Mouse (Mus musculus) embryonic facial prominence, embryonic 15.5 days (tissue): ENCODE results near the gene Pla2g6. TPM values are rescaled to one million over a fixed set of nuclear protein-coding genes. Genes with fewer than 3 reads are reported as not detected.

Experiments
- ATAC-seq: fragments of 200-750 bp; cut with Nextera tagmentation; 2 replicates; pipeline ENCODE4 v1.8.0; 2017; ENCODE audit warnings: low read depth, moderate TSS enrichment; ENCODE audit not compliant: insufficient number of reproducible peaks, low FRiP score, low TSS enrichment
- H3K27ac ChIP-seq: fragments of 300-500 bp; sonication (generic); replicated peaks from 2 replicates; pipeline ENCODE4 v1.5.1; 2015; ENCODE audit warnings: mild to moderate bottlenecking, inconsistent platforms
- H3K27me3 ChIP-seq: fragments of 300-500 bp; sonication (generic); 2 replicates; pipeline ENCODE4 v1.6.1; 2015; ENCODE audit warnings: inconsistent platforms
- H3K36me3 ChIP-seq: fragments of 300-500 bp; sonication (generic); 2 replicates; pipeline ENCODE4 v1.6.1; 2015; ENCODE audit warnings: mild to moderate bottlenecking, inconsistent platforms
- H3K4me1 ChIP-seq: fragments of 300-500 bp; sonication (generic); 2 replicates; pipeline ENCODE4 v1.6.1; 2015; ENCODE audit warnings: inconsistent platforms
- H3K4me2 ChIP-seq: fragments of 300-500 bp; sonication (generic); replicated peaks from 2 replicates; pipeline ENCODE4 v1.6.1; 2015; ENCODE audit warnings: mild to moderate bottlenecking, inconsistent platforms
- H3K4me3 ChIP-seq: fragments of 300-500 bp; sonication (generic); replicated peaks from 2 replicates; pipeline ENCODE4 v1.5.1; 2015; ENCODE audit warnings: mild to moderate bottlenecking, inconsistent platforms
- H3K9ac ChIP-seq: fragments of 300-500 bp; sonication (generic); 2 replicates; pipeline ENCODE4 v1.6.1; 2015; ENCODE audit warnings: inconsistent platforms
- H3K9me3 ChIP-seq: fragments of 300-500 bp; sonication (generic); replicated peaks from 2 replicates; pipeline ENCODE4 v1.6.1; 2016; ENCODE audit warnings: inconsistent platforms
- WGBS: fragments of 180-500 bp; shearing (Covaris S2); methylation state at CpG from one replicate; pipeline ENCODE4 v1.1.7; 2015; 5-methylcytosine and 5-hydroxymethylcytosine counted together
- polyA plus RNA-seq: library from polyadenylated mRNA; unstranded; fragments of >200 nt; fragmentation: Nextera tagmentation; extraction: Ambion mirVana; gene quantifications from 2 replicates; pipeline ENCODE4 v1.2.1, GENCODE M21; 2015

Gene Pla2g6
- polyA plus RNA-seq, 1 experiment from 2014 or later = 17.0 TPM

DNA sequence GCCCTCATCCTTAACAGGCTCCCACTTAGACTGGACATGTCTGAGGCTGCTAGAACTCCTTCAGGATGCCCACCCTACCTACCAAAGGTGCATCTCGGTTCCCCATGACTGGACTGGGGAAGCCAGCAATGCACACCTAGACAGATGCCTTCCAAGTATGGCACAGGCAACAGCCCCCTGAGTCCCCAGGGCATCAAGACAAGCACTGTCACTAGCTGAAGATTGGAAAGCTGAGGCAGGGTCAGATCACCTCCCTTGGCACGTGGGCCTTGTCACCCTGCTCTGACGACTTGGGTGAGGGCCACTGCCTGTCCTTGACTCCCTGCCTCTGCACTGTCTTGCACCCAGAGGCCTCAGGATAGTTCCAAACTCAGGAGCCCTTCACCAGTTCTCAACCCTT is 39.8 kb downstream of the Pla2g6 start:
- Histone ChIP-seq H3K36me3 (peaks cover 9% of the 10 kb centered on the region; the same call in 1 of the 2 replicates), H3K27ac (no peak overlapping the region), H3K27me3 (no peaks in the 10 kb centered on the region), H3K4me2 (no peak overlapping the region), H3K4me1 (no peaks in the 10 kb centered on the region), H3K9ac (no peak overlapping the region), H3K4me3 (no peak overlapping the region), H3K9me3 (no peaks in the 10 kb centered on the region)
- WGBS = 73% methylated on average over 3 of the region's 3 CpGs
- no peak for ATAC-seq

DNA sequence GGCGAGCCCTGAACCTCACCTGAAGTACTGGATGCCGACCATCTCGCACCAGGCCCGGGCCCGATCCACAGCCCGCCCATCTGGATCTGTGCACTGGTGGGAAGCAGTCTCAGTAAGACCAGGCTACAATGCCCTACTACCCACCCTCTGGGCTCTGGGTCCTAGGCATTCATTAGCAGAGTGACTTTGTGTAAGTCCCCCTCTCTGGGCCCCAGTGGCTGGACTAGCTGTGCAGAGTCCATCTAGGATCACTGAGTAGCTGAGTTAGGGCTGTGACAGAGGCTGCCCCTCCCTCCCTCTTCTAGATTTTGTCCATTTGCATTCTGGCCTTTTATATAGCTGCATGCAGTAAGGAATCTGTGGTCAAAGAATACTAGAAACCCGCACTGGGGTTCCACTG is 41.1 kb downstream of the Pla2g6 start:
- peaks cover 9% of the 10 kb centered on the region; the same call in 1 of the 2 replicates for H3K36me3 ChIP-seq
- ATAC-seq = no peak
- 89% methylated on average over 7 of the region's 7 CpGs for WGBS

DNA sequence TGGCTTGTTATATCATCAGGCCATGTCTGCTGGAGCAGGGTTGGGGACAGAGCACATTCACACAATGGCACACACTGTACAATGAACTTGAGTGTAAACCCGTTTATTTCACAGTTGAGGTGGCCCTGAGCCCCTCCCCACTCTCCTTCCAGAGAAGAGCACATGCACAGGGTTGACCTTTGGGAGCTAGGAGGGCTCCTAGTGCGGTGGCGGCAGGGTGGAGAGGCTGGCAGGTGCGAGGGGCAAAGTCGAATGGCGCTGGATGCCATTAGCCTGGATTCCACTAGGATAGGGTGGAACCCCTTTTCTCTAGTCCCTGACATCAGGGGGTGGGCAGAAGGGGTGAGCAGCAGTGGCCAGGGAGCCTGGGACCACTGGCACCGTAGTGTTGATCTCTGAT is 42.0 kb downstream of the Pla2g6 start:
- H3K4me2 ChIP-seq = no peak overlapping the region
- H3K27me3 ChIP-seq = no peaks in the 10 kb centered on the region
- no peak for ATAC-seq
- H3K36me3 ChIP-seq = peaks cover 9% of the 10 kb centered on the region; the same call in 1 of the 2 replicates
- no peak overlapping the region for H3K27ac ChIP-seq
- WGBS = 87% methylated on average over 7 of the region's 7 CpGs
- no peaks in the 10 kb centered on the region for H3K9me3 ChIP-seq
- H3K4me1 ChIP-seq = no peaks in the 10 kb centered on the region
- H3K9ac ChIP-seq = no peak overlapping the region
- no peak overlapping the region for H3K4me3 ChIP-seq

More for the DNA sequence above, 41.1 kb downstream of the Pla2g6 start:
- Histone ChIP-seq H3K4me3 (no peak overlapping the region), H3K27me3 (no peaks in the 10 kb centered on the region), H3K4me2 (no peak overlapping the region), H3K4me1 (no peaks in the 10 kb centered on the region), H3K9ac (no peak overlapping the region), H3K9me3 (no peaks in the 10 kb centered on the region), H3K27ac (no peak overlapping the region)

DNA sequence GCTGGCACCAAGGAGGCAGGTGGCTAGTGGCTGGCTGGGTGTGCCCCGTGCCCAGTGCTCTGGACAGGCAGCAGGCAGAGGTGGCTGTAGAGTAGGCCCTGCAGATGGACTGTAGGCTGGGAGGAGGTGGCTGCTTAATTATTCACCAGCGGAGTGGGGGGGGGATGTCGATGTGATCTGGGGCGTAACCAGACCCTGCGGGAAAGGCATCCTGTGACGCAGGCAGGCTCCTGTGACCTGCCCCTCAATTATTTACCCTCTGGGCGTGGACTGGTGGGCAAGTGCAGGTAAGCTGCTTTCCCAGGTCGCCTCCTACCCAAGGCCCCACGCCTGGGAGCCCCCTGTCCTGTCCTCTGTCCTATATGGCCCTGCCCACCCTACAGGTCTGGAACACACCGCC is 42.8 kb downstream of the Pla2g6 start, which contains the start of gene Baiap2l2:
Baiap2l2 (minus strand) TSS at position 139 of the 400 bp plus-strand sequence.
- WGBS = 54% methylated on average over 10 of the region's 10 CpGs
- H3K27me3 ChIP-seq = no peaks in the 10 kb centered on the region
- no peak for ATAC-seq

DNA sequence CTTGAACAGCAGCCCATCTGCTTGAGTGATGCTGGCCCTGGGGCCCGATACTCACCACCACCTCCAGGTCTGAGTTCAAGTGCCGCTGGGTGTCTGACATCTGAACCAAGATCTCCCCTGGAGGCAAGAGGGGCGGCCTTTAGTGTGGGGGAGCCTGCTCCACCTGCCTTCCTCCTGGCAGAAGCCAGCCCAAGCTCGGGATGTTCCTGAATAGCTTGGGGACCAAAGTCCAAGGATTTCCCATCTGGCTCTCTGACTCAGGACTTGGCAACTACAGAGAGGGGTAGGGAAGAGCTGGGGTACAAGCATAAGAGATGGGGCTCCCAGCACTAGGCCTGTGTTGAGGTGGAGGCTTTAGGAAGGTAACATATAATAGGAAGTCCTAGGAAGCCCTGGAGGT is 44.8 kb downstream of the Pla2g6 start:
- Histone ChIP-seq H3K36me3 (peaks cover 3% of the 10 kb centered on the region; the same call in 1 of the 2 replicates), H3K4me3 (no peak overlapping the region), H3K4me1 (no peaks in the 10 kb centered on the region), H3K9me3 (no peaks in the 10 kb centered on the region), H3K9ac (no peak overlapping the region), H3K27me3 (no peaks in the 10 kb centered on the region), H3K4me2 (no peak overlapping the region), H3K27ac (no peak overlapping the region)
- WGBS = 73% methylated on average over 4 of the region's 4 CpGs
- ATAC-seq = no peak

More for the DNA sequence above, 42.8 kb downstream of the Pla2g6 start, which contains the start of gene Baiap2l2:
- no peak within 1 kb of the TSS for H3K27ac ChIP-seq
- H3K9ac ChIP-seq = no peak within 1 kb of the TSS
- no peaks in the 10 kb centered on the region for H3K9me3 ChIP-seq
- no peak within 1 kb of the TSS for H3K4me3 ChIP-seq
- H3K4me1 ChIP-seq = no peaks in the 10 kb centered on the region
- no peak within 1 kb of the TSS for H3K4me2 ChIP-seq
- peaks cover 9% of the 10 kb centered on the region; the same call in 1 of the 2 replicates for H3K36me3 ChIP-seq

DNA sequence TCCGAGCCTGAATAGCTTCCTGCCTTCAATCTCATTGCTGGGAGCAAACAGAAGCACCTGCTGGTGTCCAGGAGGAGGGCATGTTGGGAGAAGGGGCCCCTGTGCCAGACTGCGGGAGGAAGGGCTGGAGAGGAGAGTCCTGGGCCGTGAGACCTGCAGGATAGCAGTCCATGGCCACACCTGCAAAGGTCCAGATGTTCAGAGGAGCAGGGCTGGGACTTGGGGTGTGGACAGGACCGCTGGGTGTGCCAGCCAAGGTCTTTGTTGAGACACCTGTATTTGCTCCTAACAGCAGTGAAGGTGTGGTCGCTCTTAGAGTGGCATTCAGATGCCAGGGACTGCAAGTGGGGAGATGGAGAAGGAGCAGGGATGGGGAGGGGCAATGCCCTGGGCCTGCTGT is 45.8 kb downstream of the Pla2g6 start:
- no peak overlapping the region for H3K4me3 ChIP-seq
- H3K36me3 ChIP-seq = peaks cover 3% of the 10 kb centered on the region; the same call in 1 of the 2 replicates
- H3K27me3 ChIP-seq = no peaks in the 10 kb centered on the region
- 76% methylated on average over 5 of the region's 5 CpGs for WGBS
- H3K4me1 ChIP-seq = no peaks in the 10 kb centered on the region
- no peak overlapping the region for H3K9ac ChIP-seq
- H3K9me3 ChIP-seq = no peaks in the 10 kb centered on the region
- ATAC-seq = no peak
- no peak overlapping the region for H3K4me2 ChIP-seq
- H3K27ac ChIP-seq = no peak overlapping the region

DNA sequence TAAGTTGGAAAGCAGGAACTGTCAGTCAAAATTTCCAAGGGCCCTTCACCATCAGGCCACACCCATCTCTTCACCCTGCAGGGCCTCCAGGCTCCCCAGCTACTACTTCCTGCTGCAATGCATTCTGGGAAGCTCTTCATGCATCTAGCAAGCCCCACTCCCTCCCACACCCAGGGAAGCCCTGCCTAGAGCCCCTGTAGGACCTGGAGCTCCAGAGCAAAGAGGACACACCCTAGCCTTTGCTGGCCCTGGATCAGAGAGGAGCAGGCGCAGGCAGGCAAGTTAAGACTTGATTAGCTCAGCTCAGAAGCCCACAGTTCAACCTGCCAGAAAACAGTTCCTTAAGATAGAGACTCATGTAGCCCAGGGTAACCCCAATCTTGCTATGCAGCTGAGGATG is 46.8 kb downstream of the Pla2g6 start:
- no peak for ATAC-seq
- H3K27me3 ChIP-seq = no peaks in the 10 kb centered on the region
- H3K4me2 ChIP-seq = no peak overlapping the region
- peaks cover 2% of the 10 kb centered on the region; the same call in 1 of the 2 replicates for H3K36me3 ChIP-seq
- no peaks in the 10 kb centered on the region for H3K9me3 ChIP-seq
- WGBS = 50% methylated on average over 1 of the region's 1 CpGs
- no peak overlapping the region for H3K4me3 ChIP-seq
- H3K4me1 ChIP-seq = no peaks in the 10 kb centered on the region
- no peak overlapping the region for H3K9ac ChIP-seq
- 0 out of 2 replicates have a peak overlapping the region, but pooled peaks have one; percentile 45 for H3K27ac ChIP-seq

DNA sequence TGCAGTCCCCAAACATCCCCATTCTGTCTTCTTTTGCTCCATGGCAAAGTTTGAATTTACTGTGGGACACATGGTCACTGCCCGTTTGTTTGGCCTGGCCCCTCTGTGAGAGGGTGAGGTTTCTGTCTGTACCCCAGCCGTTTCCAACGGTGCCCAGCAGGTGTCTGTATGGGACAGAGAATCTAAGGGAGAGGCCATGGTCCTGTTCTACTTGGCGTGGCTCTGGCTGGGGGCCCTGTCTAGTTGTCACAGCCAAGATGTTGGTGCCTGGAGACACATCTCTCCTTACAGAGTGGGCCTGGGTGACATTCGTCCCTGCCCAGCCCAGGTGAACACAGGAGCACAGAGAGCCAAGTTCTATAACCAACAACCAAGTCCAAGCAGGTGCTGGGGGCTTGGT is 47.3 kb downstream of the Pla2g6 start:
- Histone ChIP-seq H3K36me3 (no peaks in the 10 kb centered on the region), H3K4me3 (no peak overlapping the region), H3K4me1 (no peaks in the 10 kb centered on the region), H3K9me3 (no peaks in the 10 kb centered on the region), H3K27ac (0 out of 2 replicates have a peak overlapping the region, but pooled peaks have one; percentile 45), H3K27me3 (no peaks in the 10 kb centered on the region), H3K9ac (no peak overlapping the region), H3K4me2 (no peak overlapping the region)
- WGBS = 56% methylated on average over 5 of the region's 5 CpGs
- no peak for ATAC-seq

DNA sequence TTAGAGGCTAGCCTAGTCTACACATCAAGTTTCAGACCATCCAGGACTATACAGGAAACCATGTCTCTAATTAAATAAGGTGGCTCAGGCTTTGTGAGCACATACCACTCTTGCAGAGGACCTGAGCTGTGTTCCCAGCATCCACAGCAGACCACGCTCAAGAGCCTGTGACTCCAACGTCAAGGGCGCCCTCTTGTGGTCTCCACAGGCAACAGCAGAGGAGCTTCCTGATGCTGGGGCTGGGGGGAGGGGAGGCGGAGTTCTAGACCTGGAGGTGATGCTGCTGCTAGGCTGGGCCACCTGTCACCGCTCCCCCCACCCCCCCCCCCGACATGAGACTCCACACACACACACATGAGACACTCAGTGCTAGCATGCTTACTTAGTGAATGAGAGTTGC is 48.0 kb downstream of the Pla2g6 start:
- no peaks in the 10 kb centered on the region for H3K4me1 ChIP-seq
- no peak for ATAC-seq

DNA sequence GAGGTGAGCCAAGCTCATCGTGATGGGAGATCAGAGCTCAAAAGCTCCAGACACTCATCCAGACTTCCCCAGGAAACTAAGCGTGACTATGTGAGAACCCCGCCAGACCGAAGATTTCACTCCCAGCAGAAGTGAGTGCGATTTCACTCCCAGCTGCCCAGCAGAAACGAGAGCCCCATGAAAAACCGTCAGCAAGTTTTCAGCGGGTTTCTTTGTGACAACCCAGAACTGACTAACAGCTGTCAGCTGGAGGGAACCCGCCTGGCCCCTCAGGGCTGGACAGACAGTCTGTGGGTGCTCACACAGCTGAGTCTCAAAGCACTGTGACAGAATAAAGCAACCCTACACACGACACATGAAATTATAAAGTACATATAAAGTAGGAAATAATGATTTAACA is 50.5 kb downstream of the Pla2g6 start:
- Histone ChIP-seq H3K4me2 (no peak overlapping the region), H3K9ac (no peak overlapping the region), H3K4me3 (no peak overlapping the region), H3K36me3 (no peaks in the 10 kb centered on the region), H3K27ac (0 out of 2 replicates have a peak overlapping the region, but pooled peaks have one; percentile 34), H3K27me3 (no peaks in the 10 kb centered on the region), H3K4me1 (no peaks in the 10 kb centered on the region), H3K9me3 (no peaks in the 10 kb centered on the region)
- 29% methylated on average over 10 of the region's 10 CpGs for WGBS
- no peak for ATAC-seq

More for the DNA sequence above, 48.0 kb downstream of the Pla2g6 start:
- Histone ChIP-seq H3K27me3 (no peaks in the 10 kb centered on the region), H3K9ac (no peak overlapping the region), H3K4me2 (no peak overlapping the region), H3K27ac (no peak overlapping the region), H3K36me3 (no peaks in the 10 kb centered on the region), H3K9me3 (no peaks in the 10 kb centered on the region), H3K4me3 (no peak overlapping the region)
- WGBS = 21% methylated on average over 6 of the region's 6 CpGs

DNA sequence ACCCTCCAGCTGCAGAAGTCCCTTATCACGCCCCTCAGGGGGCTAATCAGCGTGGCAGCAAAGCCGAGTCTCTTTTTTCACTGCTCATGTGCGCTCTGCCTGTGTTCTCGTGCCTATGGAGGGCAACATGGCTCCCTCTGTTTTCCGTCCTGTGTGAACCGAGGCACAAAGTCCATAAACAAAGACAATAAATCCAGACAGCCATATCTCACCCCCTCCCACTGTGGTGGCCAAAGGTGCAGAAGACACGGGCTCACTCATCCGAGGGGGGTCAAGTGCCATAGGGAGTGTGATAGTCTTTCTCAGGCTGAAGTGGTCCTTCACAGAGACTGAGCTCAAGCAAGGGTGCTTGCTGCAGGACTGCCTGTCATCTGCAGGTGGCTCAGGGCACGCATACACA is 55.2 kb downstream of the Pla2g6 start:
- Histone ChIP-seq H3K4me3 (no peak overlapping the region), H3K36me3 (no peaks in the 10 kb centered on the region), H3K4me2 (no peak overlapping the region), H3K9ac (no peak overlapping the region), H3K9me3 (no peaks in the 10 kb centered on the region), H3K27ac (no peak overlapping the region), H3K4me1 (peaks cover 10% of the 10 kb centered on the region), H3K27me3 (peaks cover 9% of the 10 kb centered on the region)
- WGBS = 62% methylated on average over 10 of the region's 10 CpGs
- ATAC-seq = no peak

DNA sequence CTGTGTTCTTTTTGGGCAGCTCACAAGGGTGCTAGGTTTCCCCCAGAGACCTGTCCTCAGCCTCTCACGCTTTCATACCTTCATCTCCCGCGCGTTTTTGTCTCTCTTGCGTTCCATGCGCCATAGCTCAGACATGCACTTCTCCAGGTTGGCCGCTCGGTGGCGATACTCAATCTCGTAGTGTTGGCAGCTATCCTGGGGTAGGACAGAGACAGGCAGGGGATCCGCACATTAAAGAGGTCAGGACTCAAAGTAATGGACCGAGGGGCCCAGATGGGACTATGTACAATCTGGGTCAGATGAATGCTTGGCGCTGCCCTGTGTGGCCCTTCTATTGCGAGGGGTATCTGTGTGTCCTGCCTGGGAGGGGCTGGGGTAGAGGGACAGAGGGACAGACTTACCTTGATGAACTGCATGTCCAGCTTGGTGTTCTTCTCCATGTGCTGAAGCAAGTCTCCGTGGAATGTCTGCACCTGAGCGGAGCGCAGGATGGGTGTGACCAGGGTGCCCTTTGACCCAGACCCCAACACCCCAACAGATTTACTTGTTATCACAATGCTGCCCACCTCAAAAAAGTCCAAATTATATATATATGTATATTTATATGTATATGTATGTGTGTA is 57.0 kb downstream of the Pla2g6 start:
- Histone ChIP-seq H3K27me3 (peaks cover 11% of the 10 kb centered on the region), H3K4me3 (peak overlapping the region; percentile 31), H3K9ac (no peak overlapping the region), H3K9me3 (no peaks in the 10 kb centered on the region), H3K36me3 (no peaks in the 10 kb centered on the region), H3K27ac (no peak overlapping the region), H3K4me1 (peaks cover 10% of the 10 kb centered on the region), H3K4me2 (peak overlapping the region; percentile 57)
- no peak for ATAC-seq
- WGBS = 12% methylated on average over 17 of the region's 17 CpGs
